Mouse (Mus musculus): Measurements from ENCODE around the gene Etl4.

Etl4 gene

DNA sequence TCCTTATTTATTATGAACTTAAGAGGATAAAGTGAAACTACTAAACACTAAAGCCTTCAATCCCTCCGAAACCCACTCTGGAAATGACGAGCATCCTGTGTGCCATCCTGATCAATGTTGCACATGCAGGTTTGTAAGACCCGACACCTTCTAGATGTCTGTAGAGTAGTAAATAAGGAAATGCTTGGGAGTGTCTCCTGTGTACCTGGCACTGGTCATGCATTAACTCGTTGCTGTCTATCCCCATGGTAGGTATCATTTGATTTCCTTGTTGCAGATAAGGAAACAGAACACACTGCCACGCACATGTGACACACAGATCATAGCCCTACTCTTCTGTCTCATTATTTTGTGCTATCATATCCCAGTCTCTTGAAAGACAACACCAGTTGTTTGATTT lies 851.7 kb downstream of the Etl4 start:
- no peak for DNase-seq (ENCODE audit: low read depth, low spot score)

DNA sequence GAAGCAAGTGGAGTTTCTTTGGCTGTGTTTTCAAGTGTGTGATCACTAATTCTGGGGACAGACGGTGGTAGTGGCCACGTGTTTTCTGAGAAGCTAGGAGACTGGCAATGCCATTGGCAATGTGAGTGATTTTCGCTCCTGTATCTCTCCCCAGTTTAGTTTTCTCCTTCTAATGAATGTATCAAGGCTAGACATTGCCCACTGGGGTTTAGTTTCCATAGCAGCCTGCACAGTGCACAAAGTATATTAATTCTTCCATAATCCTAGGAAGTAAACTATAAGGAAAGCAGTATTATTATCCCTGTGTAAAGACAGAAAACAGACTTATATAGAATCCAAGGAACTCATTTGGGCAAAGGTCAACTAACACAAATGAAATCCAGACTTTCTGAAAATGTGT lies 852.2 kb downstream of the Etl4 start:
- DNase-seq (ENCODE audit: low read depth, low spot score) = no peak

DNA sequence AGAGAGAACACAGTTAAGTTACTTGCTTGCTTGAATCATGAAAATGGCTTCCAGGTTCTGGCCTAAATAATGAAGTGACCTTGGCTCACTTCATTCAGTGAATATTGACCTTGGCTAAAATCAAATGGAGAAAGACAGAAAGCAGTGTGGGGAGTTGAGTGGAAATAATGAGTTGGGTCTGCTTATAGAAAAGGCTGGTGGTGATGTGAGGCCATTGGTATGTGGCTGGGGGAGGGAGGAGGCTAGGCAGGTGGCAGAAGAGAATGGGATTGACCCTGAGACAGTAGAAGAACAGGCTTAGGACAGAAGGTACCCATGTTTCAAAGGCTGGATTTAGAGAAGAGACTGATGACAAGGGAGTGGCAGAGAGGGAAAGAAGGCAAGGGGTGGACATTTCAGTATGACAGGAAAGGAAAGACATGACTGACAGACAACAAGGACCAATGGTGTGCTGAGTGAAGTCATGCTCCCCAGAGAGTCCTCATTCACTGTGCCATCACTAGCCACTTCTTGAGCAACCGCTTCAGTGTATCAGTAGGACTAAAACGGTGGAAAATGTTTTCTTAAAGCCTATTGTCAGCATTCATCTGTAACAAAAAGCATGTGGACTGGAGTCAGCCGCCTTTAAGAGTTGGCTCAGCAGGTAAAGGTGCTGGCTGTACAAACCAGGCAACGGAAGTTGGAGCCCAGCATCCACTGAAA lies 854.1 kb downstream of the Etl4 start:
- DNase-seq (ENCODE audit: low read depth, low spot score) = no peak

DNA sequence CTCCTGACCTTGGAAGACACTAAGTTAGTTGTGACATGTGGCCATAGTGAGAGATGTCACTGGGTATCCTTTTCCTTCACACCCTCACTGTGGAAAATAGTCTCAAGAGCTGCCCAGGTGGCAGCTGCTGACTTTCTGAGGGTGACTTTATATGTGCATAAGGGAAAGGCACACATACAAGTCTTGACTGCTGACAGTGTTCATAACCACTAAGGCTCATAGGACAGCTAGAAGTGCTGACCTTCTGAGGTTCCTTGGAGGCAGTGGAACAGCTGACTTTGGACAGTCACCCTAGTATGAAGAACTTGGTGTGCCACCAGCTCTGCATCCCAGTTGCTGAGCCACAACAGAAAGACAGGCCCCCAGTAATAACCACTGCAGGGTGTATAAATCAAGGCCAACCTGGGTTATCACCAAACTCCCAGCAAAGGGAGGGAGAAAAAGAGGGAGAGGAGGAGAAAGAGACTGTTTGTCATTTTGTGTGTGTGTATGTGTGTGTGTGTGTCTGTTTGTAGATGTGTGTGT lies 855.0 kb downstream of the Etl4 start:
- DNase-seq (ENCODE audit: low read depth, low spot score) = no peak

DNA sequence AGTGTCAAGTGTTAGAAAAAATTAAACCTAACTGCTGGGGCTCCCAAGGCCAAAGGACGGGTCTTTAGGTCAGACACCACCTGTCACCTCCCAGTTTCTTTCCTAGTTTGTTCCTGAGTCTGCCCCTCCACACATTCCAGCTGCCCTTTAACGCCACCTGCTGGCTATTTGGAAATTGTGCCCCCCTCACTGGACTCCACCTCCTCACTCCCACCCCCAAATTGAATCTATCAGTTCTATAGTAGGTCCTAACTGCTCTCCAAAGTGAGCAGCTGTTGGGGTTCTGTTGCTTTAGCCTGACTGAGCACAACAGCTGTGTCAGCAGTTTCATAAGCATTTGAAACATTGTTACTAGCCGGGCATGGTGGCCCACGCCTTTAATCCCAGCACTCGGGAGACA lies 859.1 kb downstream of the Etl4 start:
- no peak for DNase-seq (ENCODE audit: low read depth, low spot score)

DNA sequence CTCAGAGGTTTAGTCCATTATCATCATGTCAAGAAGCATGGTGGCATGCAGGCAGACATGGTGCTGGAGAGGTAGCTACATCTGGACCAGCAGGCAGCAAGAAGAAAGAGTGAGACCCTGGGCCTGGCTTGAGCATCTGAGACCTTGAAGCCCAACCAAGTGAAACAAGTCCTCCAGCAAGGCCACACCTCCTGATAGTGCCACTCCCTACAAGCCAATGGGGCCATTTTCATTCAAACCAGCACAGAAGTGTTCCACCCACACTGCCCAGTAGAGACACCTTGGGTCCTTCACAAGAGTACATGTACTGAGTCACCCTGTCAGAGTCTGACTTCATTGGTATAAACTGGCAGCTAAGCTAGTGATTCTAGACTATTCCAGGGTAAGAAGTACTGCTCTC lies 860.6 kb downstream of the Etl4 start:
- no peak for DNase-seq (ENCODE audit: low read depth, low spot score)

DNA sequence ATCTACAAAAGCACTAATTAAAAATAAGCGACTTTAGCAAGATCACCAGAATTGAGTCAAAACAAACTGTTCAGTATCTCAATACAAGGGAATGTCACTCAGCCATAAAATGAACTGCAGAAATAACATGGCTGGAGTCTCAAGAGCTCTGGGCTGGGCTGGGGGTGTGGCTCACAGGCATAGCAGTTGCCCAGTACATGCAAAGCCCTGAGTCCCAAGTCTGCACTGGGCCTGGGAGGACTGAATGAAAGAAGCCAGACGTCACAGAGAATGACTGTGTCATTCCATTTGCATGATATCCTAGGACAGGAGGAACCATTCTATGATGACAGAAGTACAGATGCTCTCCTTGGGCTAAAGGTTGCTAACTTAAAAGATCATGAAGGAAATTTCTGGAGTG lies 864.9 kb downstream of the Etl4 start:
- no peak for DNase-seq (ENCODE audit: low read depth, low spot score)

DNA sequence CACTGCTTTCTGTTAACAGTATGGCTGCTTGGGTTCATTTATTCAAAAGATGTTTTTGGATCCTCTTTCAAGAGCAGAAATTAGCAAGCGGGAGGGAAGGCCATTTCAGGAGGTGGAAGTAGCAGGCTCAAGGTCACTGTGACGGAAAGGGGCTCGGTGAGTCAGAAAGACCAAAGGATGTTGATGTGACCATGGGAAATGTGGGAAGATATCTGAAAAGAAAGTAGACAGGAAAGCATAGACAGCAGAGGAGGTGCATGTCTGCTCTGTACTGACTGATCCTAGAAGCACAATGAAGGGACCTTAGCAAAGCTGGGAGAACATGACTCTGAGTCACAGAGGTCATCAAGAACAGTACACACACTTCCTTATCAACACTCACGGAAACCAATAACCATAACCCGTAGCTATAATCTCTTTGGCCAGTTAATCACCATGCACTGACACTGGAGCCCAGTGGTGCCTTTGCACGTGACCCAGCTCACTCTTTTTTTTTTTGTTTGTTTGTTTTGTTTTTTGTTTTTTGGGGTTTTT lies 866.7 kb downstream of the Etl4 start:
- no peak for DNase-seq (ENCODE audit: low read depth, low spot score)

DNA sequence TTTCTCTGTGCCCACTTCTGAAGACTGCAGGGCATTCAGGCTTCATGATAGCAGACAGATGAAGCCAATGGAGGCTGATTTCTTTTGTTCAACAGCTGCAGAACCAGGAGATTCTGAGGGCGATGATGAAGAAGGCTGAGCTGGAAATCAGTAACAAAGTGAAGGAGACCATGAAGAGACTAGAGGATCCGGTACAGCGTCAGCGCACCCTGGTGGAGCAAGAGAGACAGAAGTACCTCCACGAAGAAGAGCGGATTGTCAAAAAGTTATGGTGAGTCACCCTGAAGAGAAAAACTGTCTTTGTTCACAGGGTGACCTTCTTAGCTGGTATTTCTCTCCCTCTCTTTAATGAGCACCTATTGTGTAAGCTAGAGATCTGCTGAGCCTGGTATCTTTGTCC lies 868.4 kb downstream of the Etl4 start:
- DNase-seq (ENCODE audit: low read depth, low spot score) = no peak

DNA sequence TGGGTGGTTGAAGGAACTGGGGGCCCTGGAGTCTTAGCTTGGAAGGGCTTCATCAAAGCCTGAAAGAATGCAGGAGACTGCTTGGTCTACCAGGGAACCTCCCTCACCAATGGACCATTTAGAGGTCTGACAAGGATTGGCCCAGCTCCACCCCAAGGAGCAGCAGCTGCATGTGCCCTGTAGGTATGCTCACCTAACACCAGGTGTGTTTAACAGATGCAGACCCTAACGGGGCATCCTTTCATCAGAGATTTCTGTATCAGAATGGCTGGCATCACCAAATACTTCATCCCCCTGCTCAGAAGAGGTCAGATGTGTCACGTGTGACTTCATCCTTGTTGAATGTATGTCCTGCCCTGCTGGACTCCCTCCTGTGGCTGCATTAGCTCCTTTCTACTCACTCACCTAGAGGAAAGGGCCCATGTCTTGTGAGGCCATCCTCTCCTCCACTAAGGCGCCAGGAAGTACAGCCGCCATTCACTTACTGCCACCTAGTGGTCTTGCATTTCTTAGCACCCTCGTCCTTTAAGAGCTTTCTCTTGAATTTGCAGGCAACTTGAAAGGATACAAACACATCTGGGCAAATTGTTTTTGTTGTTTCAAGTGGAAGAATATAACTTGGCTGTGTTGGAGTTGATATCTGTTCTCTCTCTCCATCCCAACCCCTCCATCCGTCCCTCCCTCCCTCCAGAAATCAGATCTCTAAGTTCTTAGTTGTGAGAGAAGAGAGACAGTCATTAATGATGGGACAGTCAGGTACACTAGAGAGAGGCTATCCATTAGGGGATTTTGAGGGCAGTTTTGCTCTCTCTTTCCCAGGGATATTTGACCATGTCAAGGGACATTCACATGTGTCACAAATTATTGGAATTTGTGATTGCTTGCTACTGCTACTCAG lies 870.2 kb downstream of the Etl4 start:
- DNase-seq (ENCODE audit: low read depth, low spot score) = peak; percentile 64

DNA sequence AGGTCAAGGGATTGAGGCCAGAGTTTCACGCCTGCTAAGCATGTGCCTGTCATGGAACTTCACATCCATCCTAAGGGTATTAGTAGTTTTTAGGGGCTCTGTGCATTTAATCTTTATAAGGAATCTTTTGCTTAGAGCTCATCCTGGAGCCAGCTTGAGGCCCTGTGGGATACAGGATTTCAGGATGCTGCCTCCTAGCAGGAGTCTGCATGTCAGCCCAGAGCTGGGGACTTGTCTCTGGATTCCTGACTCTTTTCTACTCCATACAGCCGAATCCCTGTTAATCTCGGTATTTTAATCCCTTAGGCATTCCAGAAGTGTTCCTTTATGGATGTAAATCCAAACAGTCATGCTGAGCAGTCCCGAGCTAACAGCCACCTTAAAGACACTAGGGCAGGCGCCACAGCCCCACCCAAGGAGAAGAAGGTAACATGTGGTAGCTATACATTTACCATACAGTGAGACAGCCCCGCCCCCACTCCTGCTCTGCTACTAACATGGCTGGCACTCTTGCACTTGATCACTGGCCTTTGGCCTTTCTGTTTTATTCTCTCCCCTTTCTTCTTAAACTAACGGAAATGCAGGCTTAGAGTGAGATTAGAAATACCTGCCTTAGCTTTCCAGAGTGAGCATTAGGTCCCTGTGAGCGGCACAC lies 891.8 kb downstream of the Etl4 start:
- no peak for DNase-seq (ENCODE audit: low read depth, low spot score)

DNA sequence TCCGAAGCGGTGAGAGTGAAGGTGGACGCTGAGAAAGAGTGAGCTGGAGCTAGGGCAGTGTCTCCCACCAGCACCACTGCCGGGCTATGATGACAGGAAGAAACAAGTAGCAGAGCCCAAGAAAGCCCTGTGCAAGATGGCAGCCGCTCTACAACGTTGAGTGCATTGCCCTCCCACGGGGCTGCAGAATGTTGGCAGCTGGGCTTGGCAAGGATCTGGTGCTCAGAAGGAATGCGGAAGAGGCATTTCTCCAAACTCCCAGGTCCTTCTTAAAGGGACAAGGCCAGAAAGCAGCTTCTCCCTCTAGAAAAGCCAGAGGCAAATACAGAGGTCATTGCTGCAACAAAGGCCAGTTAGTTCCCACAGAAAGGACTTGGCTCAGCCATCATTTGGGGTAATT lies 901.9 kb downstream of the Etl4 start:
- peak; percentile 35 for DNase-seq (ENCODE audit: low read depth, low spot score)

DNA sequence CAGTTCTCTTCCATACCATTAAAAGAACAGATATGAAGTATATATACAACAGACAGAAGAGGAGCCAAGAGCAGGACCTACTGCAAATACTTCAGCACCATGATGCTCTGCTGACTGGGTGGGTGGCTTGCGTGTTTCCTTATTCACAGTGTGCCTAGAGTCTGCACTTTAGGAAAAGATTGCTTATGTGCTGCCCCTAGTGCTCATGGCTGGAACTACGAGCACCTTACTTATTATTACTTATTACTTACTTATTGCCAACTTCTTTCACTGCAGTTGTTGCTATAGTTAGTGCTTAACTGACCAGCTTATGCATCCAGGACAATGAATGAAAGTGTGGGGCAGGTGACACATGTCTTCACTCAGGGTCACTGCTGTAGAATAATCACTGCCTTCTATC lies 904.4 kb downstream of the Etl4 start:
- DNase-seq (ENCODE audit: low read depth, low spot score) = no peak

DNA sequence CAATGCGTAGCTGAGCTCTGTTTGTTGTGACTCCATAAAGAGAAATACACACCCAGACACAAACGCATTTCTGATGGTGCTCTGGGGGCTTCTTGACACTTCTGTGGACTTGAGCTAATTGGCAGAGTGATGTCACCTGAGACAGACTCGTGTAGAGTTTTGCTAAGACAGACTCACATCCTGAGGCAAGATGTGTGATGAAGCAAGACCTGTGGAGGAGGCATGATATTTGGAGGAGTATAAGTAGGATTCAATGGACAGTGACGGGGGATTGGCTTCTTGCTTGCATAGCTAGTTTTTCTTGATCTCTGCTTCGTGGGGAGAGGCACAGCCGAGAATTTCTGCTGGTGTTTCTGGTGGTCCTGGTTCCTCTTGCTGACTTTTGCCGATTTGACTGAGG lies 908.6 kb downstream of the Etl4 start:
- DNase-seq (ENCODE audit: low read depth, low spot score) = no peak

DNA sequence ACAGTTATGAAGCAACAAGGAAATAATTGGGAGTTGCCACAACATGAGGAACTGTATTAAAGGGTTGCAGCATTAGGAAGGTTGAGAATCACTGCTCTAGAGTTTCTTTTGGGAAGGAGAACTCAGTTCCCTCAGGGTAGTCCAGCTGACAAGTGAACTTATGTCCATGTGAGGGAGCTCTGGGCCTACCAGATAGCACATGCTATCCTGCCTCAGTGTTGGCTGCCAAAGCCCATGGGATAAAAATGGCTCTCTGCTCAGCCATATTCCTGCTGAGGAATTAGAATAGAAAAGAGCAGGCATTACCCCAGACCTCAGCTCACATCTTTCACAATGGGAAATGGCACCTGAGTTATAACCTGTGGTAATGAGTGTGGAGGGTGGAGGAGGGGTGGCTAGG lies 916.7 kb downstream of the Etl4 start:
- DNase-seq (ENCODE audit: low read depth, low spot score) = no peak

DNA sequence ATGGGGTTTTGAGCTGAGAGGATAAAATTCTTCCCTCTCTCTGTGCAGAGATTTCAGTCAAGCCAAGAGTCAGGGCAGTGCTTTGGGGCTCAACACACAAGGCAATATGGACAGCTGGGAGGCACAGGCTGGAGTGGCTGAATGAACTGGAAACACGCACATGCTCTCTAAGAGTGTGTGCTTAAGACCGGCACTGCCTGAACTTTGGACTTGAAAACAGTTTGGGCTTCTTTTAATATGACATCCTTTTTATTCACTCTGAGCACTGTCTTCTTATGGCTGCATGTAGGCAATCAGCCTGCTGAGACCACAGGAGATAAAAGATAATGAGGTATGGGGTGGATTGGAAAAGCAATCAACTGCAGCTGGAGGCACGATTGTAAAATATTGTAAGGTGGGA lies 921.3 kb downstream of the Etl4 start:
- DNase-seq (ENCODE audit: low read depth, low spot score) = no peak

DNA sequence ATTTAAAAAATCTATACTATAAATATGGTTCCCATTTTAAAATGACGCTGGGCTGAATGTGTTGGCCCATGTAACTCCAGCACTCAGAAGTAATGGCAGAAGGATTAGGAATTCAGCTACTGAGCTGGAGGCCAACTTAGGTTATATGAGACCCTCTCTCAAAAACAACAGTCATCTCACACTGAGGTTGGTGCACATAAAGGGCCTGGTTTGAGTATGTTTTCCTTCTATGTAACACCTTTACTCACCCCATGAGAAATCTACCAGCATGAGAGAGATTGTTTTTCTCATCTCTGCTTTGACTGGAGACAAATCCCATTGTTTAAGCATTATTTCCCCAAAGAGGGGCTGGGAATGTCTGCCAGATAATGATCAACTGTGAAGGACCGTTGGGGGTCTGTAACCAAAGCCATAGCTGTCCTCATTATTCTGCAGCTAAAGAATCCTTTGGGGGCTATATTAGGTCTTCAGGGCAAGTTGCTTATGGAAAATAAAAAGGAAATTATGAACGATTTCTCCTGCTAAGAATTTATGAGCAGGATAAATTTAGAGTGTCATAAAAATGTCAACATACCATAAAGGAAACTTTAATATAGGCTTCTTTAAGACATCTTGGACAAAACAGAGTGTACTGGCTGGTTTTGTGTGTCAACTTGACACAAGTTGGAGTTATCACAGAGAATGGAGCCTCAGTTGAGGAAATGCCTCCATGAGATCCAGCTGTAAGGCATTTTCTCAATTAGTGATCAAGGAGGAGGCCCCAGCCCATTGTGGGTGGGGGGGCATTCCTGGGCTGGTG lies 922.2 kb downstream of the Etl4 start:
- no peak for DNase-seq (ENCODE audit: low read depth, low spot score)

DNA sequence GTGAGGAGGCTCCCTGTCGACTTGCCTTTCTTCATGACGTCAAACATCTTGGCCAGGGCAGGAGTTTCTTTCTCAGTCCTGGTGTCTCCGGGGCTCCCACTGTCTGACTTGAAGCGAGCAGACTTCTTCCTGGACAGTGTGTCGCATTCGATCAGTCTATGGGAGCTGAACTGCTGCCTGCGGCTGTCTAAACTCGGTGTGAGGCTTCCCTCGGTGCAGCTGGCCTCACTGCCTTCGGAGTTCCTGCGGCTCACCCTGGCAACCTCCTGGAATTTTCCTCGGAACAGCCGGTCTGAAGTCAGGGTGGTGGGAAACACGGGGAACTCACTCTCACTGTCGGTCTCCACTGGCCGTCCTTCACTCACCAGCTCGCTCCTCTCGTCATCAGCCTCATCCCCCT lies 939.8 kb downstream of the Etl4 start:
- DNase-seq (ENCODE audit: low read depth, low spot score) = no peak
